Mouse (Mus musculus): Measurements from ENCODE around the gene Abca17.

GRCm38 (mm10) chr17:24394456-24394855 is 43.6 kb upstream of the Abca17 start:
- TF ChIP-seq CEBPB (IDR thresholded peaks at IDR 0.05; ENCODE audit: low read depth) (no peak), CTCF (IDR thresholded peaks at IDR 0.05; ENCODE audit: control insufficient read depth, insufficient read depth, insufficient read length) (no peak), USF1 (IDR thresholded peaks at IDR 0.05; ENCODE audit: low read depth) (no peak), MAX (IDR thresholded peaks at IDR 0.05) (no peak), FOSL1 (IDR thresholded peaks at IDR 0.05; ENCODE audit: insufficient read depth, low read length, poor library complexity, severe bottlenecking) (no peak)
